Mouse (Mus musculus) stomach, postnatal 0 days (tissue): ENCODE measurements around the gene Mindy1. TPM values are rescaled to one million over a fixed set of nuclear protein-coding genes. Genes with fewer than 3 reads are reported as not detected.

Source experiments
- ATAC-seq: fragments of 200-750 bp; cut with Nextera tagmentation; 2 replicates; pipeline ENCODE4 v1.8.0; 2017; ENCODE audit not compliant: low FRiP score, low TSS enrichment
- DNase-seq: peaks from one replicate; pipeline ENCODE4 v3.0.0-alpha.2; 2016; ENCODE audit warnings: low spot score
- H3K27ac ChIP-seq: fragments of 300-500 bp; sonication (generic); replicated peaks from 2 replicates; pipeline ENCODE4 v1.5.1; 2014; ENCODE audit warnings: mild to moderate bottlenecking, control low read depth
- H3K27me3 ChIP-seq: fragments of 300-500 bp; sonication (generic); 2 replicates; pipeline ENCODE4 v1.6.1; 2014; ENCODE audit warnings: low read length; ENCODE audit not compliant: control insufficient read depth, insufficient read depth
- H3K36me3 ChIP-seq: fragments of 300-500 bp; sonication (generic); 2 replicates; pipeline ENCODE4 v1.6.1; 2014; ENCODE audit warnings: low read length, mixed read lengths; ENCODE audit not compliant: control insufficient read depth, insufficient read depth
- H3K4me1 ChIP-seq: fragments of 300-500 bp; sonication (generic); replicated peaks from 2 replicates; pipeline ENCODE4 v1.6.1; 2014; ENCODE audit warnings: antibody characterized with exemption; ENCODE audit not compliant: control insufficient read depth, insufficient read depth
- H3K4me2 ChIP-seq: fragments of 300-500 bp; sonication (generic); replicated peaks from 2 replicates; pipeline ENCODE4 v1.6.1; 2014; ENCODE audit warnings: low read depth, mild to moderate bottlenecking, control low read depth, moderate library complexity
- H3K4me3 ChIP-seq: fragments of 300-500 bp; sonication (generic); 2 replicates; pipeline ENCODE4 v1.5.1; 2014; ENCODE audit warnings: low read depth, low read length, control low read depth
- H3K9ac ChIP-seq: fragments of 300-500 bp; sonication (generic); 2 replicates; pipeline ENCODE4 v1.6.1; 2014; ENCODE audit warnings: mild to moderate bottlenecking, low read length, control low read depth, mixed read lengths
- H3K9me3 ChIP-seq: fragments of 300-500 bp; sonication (generic); 2 replicates; pipeline ENCODE4 v1.6.1; 2016; ENCODE audit warnings: low read length; ENCODE audit not compliant: control insufficient read depth
- CTCF ChIP-seq: IDR thresholded peaks from 2 replicates; pipeline ENCODE4 v1.5.1; 2016; ENCODE audit warnings: antibody characterized with exemption, low read depth, mild to moderate bottlenecking, moderate library complexity
- EP300 ChIP-seq: optimal IDR thresholded peaks from 2 replicates; pipeline ENCODE3; 2016; ENCODE audit warnings: antibody characterized with exemption
- WGBS: fragments of 180-500 bp; shearing (Covaris S2); extraction: QIAGEN DNeasy Blood & Tissue Kit; methylation state at CpG from one replicate; pipeline ENCODE4 v1.1.7; 2014; 5-methylcytosine and 5-hydroxymethylcytosine counted together
- polyA plus RNA-seq: library from polyadenylated mRNA; unstranded; fragments of >200 nt; fragmentation: Nextera tagmentation; extraction: Ambion mirVana; gene quantifications from 2 replicates; pipeline ENCODE4 v1.2.1, GENCODE M21; 2015

The Mindy1 gene
- polyA plus RNA-seq, 1 experiment from 2014 or later, result 55.9 TPM

GRCm38 (mm10) chr3:95239022-95239421 lies 42.1 kb upstream of the Mindy1 start:
- peaks cover 20% of the 10 kb centered on the region for H3K36me3 ChIP-seq
- DNase-seq (no peak), ATAC-seq (no peak)
- no peaks in the 10 kb centered on the region for H3K9me3 ChIP-seq
- no peak overlapping the region for H3K9ac ChIP-seq
- no peaks in the 10 kb centered on the region for H3K4me1 ChIP-seq
- 84% methylated on average over 6 of the region's 6 CpGs for WGBS
- H3K27ac ChIP-seq, result no peak overlapping the region
- H3K27me3 ChIP-seq, result no peaks in the 10 kb centered on the region
- no peak overlapping the region for H3K4me2 ChIP-seq
- TF ChIP-seq CTCF (peak; percentile 27), EP300 (no peak)
- H3K4me3 ChIP-seq, result no peak overlapping the region

- peaks cover 15% of the 10 kb centered on the region for H3K36me3 ChIP-seq
- DNase-seq (no peak), ATAC-seq (no peak)
- H3K4me1 ChIP-seq, result no peaks in the 10 kb centered on the region
- H3K4me2 ChIP-seq, result no peak overlapping the region
- H3K27me3 ChIP-seq, result no peaks in the 10 kb centered on the region
- H3K9me3 ChIP-seq, result no peaks in the 10 kb centered on the region
- H3K4me3 ChIP-seq, result no peak overlapping the region
- no peak overlapping the region for H3K27ac ChIP-seq
- TF ChIP-seq CTCF, result no peak
- TF ChIP-seq EP300, result no peak
- no peak overlapping the region for H3K9ac ChIP-seq
- 83% methylated on average over 12 of the region's 12 CpGs for WGBS
These were observed 41.2 kb upstream of the Mindy1 start for GRCm38 (mm10) chr3:95239971-95240370.

GRCm38 (mm10) chr3:95240900-95241299 lies 40.2 kb upstream of the Mindy1 start:
- no peak for TF ChIP-seq EP300
- no peak for TF ChIP-seq CTCF
- 39% methylated on average over 17 of the region's 17 CpGs for WGBS
- Histone ChIP-seq H3K27ac (no peak overlapping the region), H3K4me2 (no peak overlapping the region), H3K4me1 (no peaks in the 10 kb centered on the region), H3K4me3 (no peak overlapping the region), H3K9ac (peak overlapping the region; percentile 38; the same call in 1 of the 2 replicates), H3K9me3 (no peaks in the 10 kb centered on the region), H3K27me3 (no peaks in the 10 kb centered on the region), H3K36me3 (peaks cover 8% of the 10 kb centered on the region; the same call in 1 of the 2 replicates)
- no peak for ATAC-seq
- DNase-seq, result no peak

- Histone ChIP-seq H3K36me3 (peaks cover 3% of the 10 kb centered on the region; the same call in 1 of the 2 replicates), H3K27me3 (no peaks in the 10 kb centered on the region), H3K9me3 (no peaks in the 10 kb centered on the region), H3K27ac (no peak within 1 kb of the TSS), H3K4me2 (no peak within 1 kb of the TSS), H3K4me3 (no peak within 1 kb of the TSS), H3K9ac (peak within 1 kb of the TSS; percentile 38; the same call in 1 of the 2 replicates), H3K4me1 (no peaks in the 10 kb centered on the region)
- 75% methylated on average over 7 of the region's 7 CpGs for WGBS
- ATAC-seq, result no peak
- TF ChIP-seq EP300 (no peak), CTCF (no peak)
- no peak for DNase-seq
These were observed 39.6 kb upstream of the Mindy1 start, which contains the start of gene Gm128 for GRCm38 (mm10) chr3:95241498-95241897. Gm128 (minus strand) TSS chr3:95241598.

DNA sequence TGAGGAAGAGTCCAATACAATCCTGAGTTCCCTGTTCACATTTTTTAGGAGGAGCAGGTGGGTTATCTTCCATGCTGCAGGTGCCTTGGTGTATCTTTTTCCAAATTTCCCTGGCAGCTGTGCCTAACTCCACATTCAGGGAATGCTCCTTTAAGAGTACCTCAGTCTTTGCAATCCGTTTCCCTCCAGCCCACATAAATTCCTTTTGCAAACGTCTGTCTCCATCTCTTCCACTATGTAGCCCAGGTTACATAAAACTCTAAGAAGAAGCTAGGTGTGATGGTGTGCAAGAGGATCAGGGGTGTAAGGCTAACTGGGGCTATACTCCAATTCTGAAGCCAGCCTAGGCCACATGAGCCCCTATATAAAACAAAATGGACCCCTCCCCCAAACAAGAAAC lies 38.1 kb upstream of the Mindy1 start:
- ATAC-seq (no peak), DNase-seq (no peak)
- Histone ChIP-seq H3K9ac (no peak overlapping the region), H3K4me3 (no peak overlapping the region), H3K36me3 (no peaks in the 10 kb centered on the region; the same call in 1 of the 2 replicates), H3K9me3 (no peaks in the 10 kb centered on the region), H3K27ac (no peak overlapping the region), H3K27me3 (no peaks in the 10 kb centered on the region), H3K4me2 (no peak overlapping the region), H3K4me1 (no peaks in the 10 kb centered on the region)
- TF ChIP-seq EP300 (no peak), CTCF (no peak)
- 76% methylated on average over 2 of the region's 2 CpGs for WGBS

DNA sequence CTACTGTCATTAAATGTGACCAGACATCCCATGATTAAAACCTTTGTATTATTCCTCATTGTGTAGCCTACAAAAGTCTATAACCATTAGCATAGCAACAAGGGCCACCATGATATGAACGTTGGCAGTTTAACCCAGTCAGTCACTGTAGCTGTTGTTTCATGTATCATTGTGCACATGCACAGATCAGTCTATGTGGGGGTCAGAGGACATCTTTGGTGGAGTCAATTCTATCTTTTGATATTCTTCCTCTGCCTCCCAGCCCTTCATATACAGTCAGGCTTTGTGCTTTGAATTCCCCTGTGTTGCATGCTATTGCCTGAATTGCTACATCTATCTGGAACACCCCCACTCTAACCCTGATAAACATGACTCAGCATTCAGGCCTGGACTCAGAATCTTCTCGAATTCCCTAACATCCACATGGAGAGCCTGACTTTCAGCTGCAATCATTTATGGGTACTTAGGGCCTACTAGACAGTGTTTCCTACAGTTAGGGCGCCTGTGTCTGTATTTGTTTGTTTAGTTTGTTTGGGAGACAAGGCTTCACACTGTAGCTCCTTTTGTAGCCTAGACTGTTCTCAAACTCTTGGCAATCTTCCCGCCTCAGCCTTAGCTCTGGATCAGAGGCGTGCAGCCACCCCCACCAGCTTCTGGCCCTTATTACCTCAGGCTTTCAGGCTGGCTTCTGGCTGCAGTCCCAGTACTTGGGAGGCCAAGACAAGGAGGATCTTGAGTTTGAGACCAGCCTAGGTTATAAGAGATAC lies 34.5 kb upstream of the Mindy1 start:
- Histone ChIP-seq H3K4me2 (no peak overlapping the region), H3K9ac (no peak overlapping the region), H3K27me3 (no peaks in the 10 kb centered on the region), H3K27ac (peak overlapping the region; percentile 53), H3K36me3 (no peaks in the 10 kb centered on the region), H3K4me3 (no peak overlapping the region), H3K4me1 (no peaks in the 10 kb centered on the region), H3K9me3 (no peaks in the 10 kb centered on the region)
- TF ChIP-seq EP300 (no peak), CTCF (no peak)
- 64% methylated on average over 5 of the region's 5 CpGs for WGBS
- no peak for DNase-seq
- peak; percentile 55; the same call in 1 of the 2 replicates for ATAC-seq
